Mouse (Mus musculus) heart, adult 2 months (tissue): ENCODE data around the gene Lpar5. TPM values are rescaled to one million over a fixed set of nuclear protein-coding genes. Genes with fewer than 3 reads are reported as not detected.
"Not testable (repeated sequence)": the region's sequence is repeated elsewhere in the genome, so short reads cannot be mapped to it uniquely, and the experiment has no call there.

Experiments
- DNase-seq, 2 experiments: peaks; one replicate each; pipeline ENCODE4 v3.0.0; 2021
- H3K27ac ChIP-seq: fragments of 200-600 bp; 2 replicates; pipeline ENCODE4 v1.8.1; 2022
- H3K27me3 ChIP-seq: fragments of 200-500 bp; 2 replicates; pipeline ENCODE4 v1.6.1; 2012; ENCODE audit warnings: mild to moderate bottlenecking, low read length, inconsistent platforms, mixed read lengths; ENCODE audit not compliant: control insufficient read depth, insufficient read depth
- H3K36me3 ChIP-seq: fragments of 200-500 bp; 2 replicates; pipeline ENCODE4 v1.6.1; 2012; ENCODE audit warnings: low read length, inconsistent platforms; ENCODE audit not compliant: control insufficient read depth, insufficient read depth
- H3K4me1 ChIP-seq: fragments of 200-500 bp; 2 replicates; pipeline ENCODE4 v1.6.1; 2011; ENCODE audit warnings: low read length; ENCODE audit not compliant: control insufficient read depth, insufficient read depth
- H3K4me3 ChIP-seq: fragments of 200-600 bp; 2 replicates; pipeline ENCODE4 v1.8.1; 2022
- H3K79me2 ChIP-seq: fragments of 200-500 bp; replicated peaks from 2 replicates; pipeline ENCODE4 v1.6.1; 2012; ENCODE audit warnings: mild to moderate bottlenecking, inconsistent platforms, low read length, moderate library complexity, mixed read lengths; ENCODE audit not compliant: control insufficient read depth, insufficient read depth
- H3K9ac ChIP-seq: fragments of 200-500 bp; 2 replicates; pipeline ENCODE4 v1.6.1; 2012; ENCODE audit warnings: low read depth, mild to moderate bottlenecking, control low read depth, inconsistent platforms, low read length, mixed read lengths
- CTCF ChIP-seq: fragments of 200-600 bp; IDR thresholded peaks from 2 replicates; pipeline ENCODE4 v1.8.1; 2022; ENCODE audit warnings: antibody characterized with exemption, mild to moderate bottlenecking, moderate library complexity
- EP300 ChIP-seq: fragments of 200-500 bp; IDR thresholded peaks from 2 replicates; pipeline ENCODE4 v1.6.1; 2011; ENCODE audit warnings: low read depth, low read length, control low read depth; ENCODE audit not compliant: insufficient read depth
- POLR2A ChIP-seq: fragments of 200-500 bp; IDR thresholded peaks from 2 replicates; pipeline ENCODE4 v1.6.1; 2011; ENCODE audit warnings: mild to moderate bottlenecking, low read depth, low read length, control low read depth; ENCODE audit not compliant: insufficient read depth
- WGBS: fragments of 180-500 bp; shearing (Covaris S2); methylation state at CpG from one replicate; pipeline ENCODE4 v1.1.7; 2018; 5-methylcytosine and 5-hydroxymethylcytosine counted together
- intact Hi-C: fragments of 180-260 bp; cut with DNase I; formaldehyde crosslinking; loops from one replicate; pipeline ENCODE4 v1.15.1; 2025
- long read RNA-seq: library from polyadenylated mRNA; stranded (forward); transcript quantifications from one replicate; pipeline ENCODE4 v2.0.0, GENCODE M21; 2021
- polyA plus RNA-seq: library from polyadenylated mRNA; depleted of rRNA; stranded (reverse); fragments of >200 nt; gene quantifications from 2 replicates; pipeline ENCODE4 v1.2.3, GENCODE M21; 2012; rRNA removed
- total RNA-seq, 2 experiments: library from RNA; stranded (reverse); gene quantifications; 2 replicates each; pipeline ENCODE4 v1.2.3; 2021

Lpar5 gene
- total RNA-seq (under 1 TPM in 1 of 2 experiments, not detected in 1; 0.20 TPM), polyA plus RNA-seq (1.2 and 2.3 TPM in 2 replicates)
- long read RNA-seq, partial matches to known transcripts = 0 of 1 reads
- long read RNA-seq, other reads (novel, unspliced or antisense) = 0 of 1 reads

GRCm38 (mm10) chr6:125067571-125067995, at the start of gene Lpar5:
Gene Lpar5, plus strand, starts transcription at chr6:125067920.
- Histone ChIP-seq H3K36me3 (no peaks in the 10 kb centered on the region), H3K79me2 (no peaks in the 10 kb centered on the region), H3K27me3 (no peaks in the 10 kb centered on the region), H3K4me1 (no peaks in the 10 kb centered on the region), H3K4me3 (no peak within 1 kb of the TSS), H3K9ac (no peak within 1 kb of the TSS), H3K27ac (no peak within 1 kb of the TSS)
- DNase-seq = no peak
- no peak for TF ChIP-seq POLR2A
- no peak for TF ChIP-seq EP300
- TF ChIP-seq CTCF = no peak
- WGBS = 63% methylated on average over 8 of the region's 8 CpGs
- intact Hi-C loops = no loop called here

GRCm38 (mm10) chr6:125030532-125030931, 37.2 kb upstream of the Lpar5 start:
- H3K9ac ChIP-seq, H3K27ac ChIP-seq, H3K4me1 ChIP-seq, H3K36me3 ChIP-seq, H3K4me3 ChIP-seq, H3K79me2 ChIP-seq, H3K27me3 ChIP-seq, intact Hi-C loops: not testable (repeated sequence)
- WGBS = 37% methylated on average over 8 of the region's 9 CpGs
- peak; percentile 27 to 67 for DNase-seq
- peak; percentile 81 for TF ChIP-seq CTCF
- TF ChIP-seq EP300 = 0 out of 2 replicates have a peak, but pooled peaks have one; percentile 9

- 81% methylated on average over 16 of the region's 16 CpGs for WGBS
- DNase-seq = no peak
- no peak overlapping the region for H3K4me3 ChIP-seq
- intact Hi-C loops = no loop called here
- no peak overlapping the region for H3K9ac ChIP-seq
- H3K27me3 ChIP-seq = no peaks in the 10 kb centered on the region
- H3K27ac ChIP-seq = no peak overlapping the region
- no peaks in the 10 kb centered on the region for H3K4me1 ChIP-seq
- no peaks in the 10 kb centered on the region for H3K79me2 ChIP-seq
- H3K36me3 ChIP-seq = no peaks in the 10 kb centered on the region
- no peak for TF ChIP-seq EP300
- no peak for TF ChIP-seq POLR2A
- no peak for TF ChIP-seq CTCF
Measured at GRCm38 (mm10) chr6:125031604-125032003, 36.1 kb upstream of the Lpar5 start.

GRCm38 (mm10) chr6:125038666-125039065, 29.1 kb upstream of the Lpar5 start:
- peak overlapping the region; percentile 79 for H3K4me3 ChIP-seq
- DNase-seq = no peak
- no peak overlapping the region; the same call in 1 of the 2 replicates for H3K9ac ChIP-seq
- H3K27ac ChIP-seq = peak overlapping the region; percentile 80
- peaks cover 5% of the 10 kb centered on the region for H3K36me3 ChIP-seq
- H3K4me1 ChIP-seq = peaks cover 1% of the 10 kb centered on the region; the same call in 1 of the 2 replicates
- no peak for TF ChIP-seq CTCF
- no peak for TF ChIP-seq EP300
- no peak for TF ChIP-seq POLR2A
- H3K79me2 ChIP-seq = no peaks in the 10 kb centered on the region
- no peaks in the 10 kb centered on the region for H3K27me3 ChIP-seq
- 66% methylated on average over 4 of the region's 4 CpGs for WGBS
- intact Hi-C loops = loop anchor here (1.0 to 2.0 kb wide), 3 partner anchors 30 to 326 kb away; partner anchors contain the start of genes Cops7a, Emg1 and Phb2

GRCm38 (mm10) chr6:125039131-125039530, 28.6 kb upstream of the Lpar5 start:
- 5% methylated on average over 8 of the region's 8 CpGs for WGBS
- Histone ChIP-seq H3K27ac (peak overlapping the region; percentile 80), H3K4me3 (peak overlapping the region; percentile 79), H3K4me1 (peaks cover 1% of the 10 kb centered on the region; the same call in 1 of the 2 replicates), H3K9ac (peak overlapping the region; percentile 61), H3K27me3 (no peaks in the 10 kb centered on the region), H3K36me3 (peaks cover 5% of the 10 kb centered on the region), H3K79me2 (no peaks in the 10 kb centered on the region)
- intact Hi-C loops = loop anchor here (1.0 to 2.0 kb wide), 3 partner anchors 31 to 326 kb away; partner anchors contain the start of genes Cops7a, Emg1 and Phb2
- TF ChIP-seq CTCF (no peak), EP300 (no peak), POLR2A (no peak)
- DNase-seq = no peak

GRCm38 (mm10) chr6:125039533-125040153, 28.1 kb upstream of the Lpar5 start, which contains the start of gene Ing4:
Gene Ing4, plus strand, starts transcription at chr6:125039760.
- TF ChIP-seq EP300 = peak; percentile 71; the same call in 1 of the 2 replicates
- TF ChIP-seq CTCF = no peak
- TF ChIP-seq POLR2A = peak; percentile 63
- under 1% methylated on average over 26 of the region's 26 CpGs for WGBS
- H3K4me1 ChIP-seq = peaks cover 1% of the 10 kb centered on the region; the same call in 1 of the 2 replicates
- H3K36me3 ChIP-seq = peaks cover 5% of the 10 kb centered on the region
- peak; percentile 88 to 93 for DNase-seq
- no peaks in the 10 kb centered on the region for H3K27me3 ChIP-seq
- H3K27ac ChIP-seq = peak within 1 kb of the TSS; percentile 80
- H3K9ac ChIP-seq = peak within 1 kb of the TSS; percentile 61
- no peaks in the 10 kb centered on the region for H3K79me2 ChIP-seq
- H3K4me3 ChIP-seq = peak within 1 kb of the TSS; percentile 79
- intact Hi-C loops = loop anchor here (1.0 to 2.0 kb wide), 3 partner anchors 31 to 327 kb away; partner anchors contain the start of genes Cops7a, Emg1 and Phb2
